Mouse (Mus musculus) kidney, adult 18-20 months (tissue): ENCODE results near the gene Fam71f2.

Source experiments
- DNase-seq: peaks from one replicate; pipeline ENCODE4 v3.0.0; 2021

Gene Fam71f2

GRCm38 (mm10) chr6:29279293-29279692 lies at the start of gene Fam71f2:
TSS of gene Fam71f2 (plus strand) at chr6:29279593.
- no peak for DNase-seq

- no peak for DNase-seq
These were observed 49.0 kb upstream of the Fam71f2 start for GRCm38 (mm10) chr6:29230386-29230785.

GRCm38 (mm10) chr6:29231799-29232198 lies 47.6 kb upstream of the Fam71f2 start:
- no peak for DNase-seq

- no peak for DNase-seq
These were observed 47.1 kb upstream of the Fam71f2 start for GRCm38 (mm10) chr6:29232321-29232720.

GRCm38 (mm10) chr6:29233710-29234109 lies 45.7 kb upstream of the Fam71f2 start:
- DNase-seq: no peak

- no peak for DNase-seq
These were observed 45.1 kb upstream of the Fam71f2 start for GRCm38 (mm10) chr6:29234272-29234671.

- DNase-seq: peak; percentile 54
These were observed 38.6 kb upstream of the Fam71f2 start for GRCm38 (mm10) chr6:29240806-29241205.

- no peak for DNase-seq
These were observed 37.7 kb upstream of the Fam71f2 start for GRCm38 (mm10) chr6:29241697-29242096.

GRCm38 (mm10) chr6:29242265-29242664 lies 37.1 kb upstream of the Fam71f2 start:
- no peak for DNase-seq

- DNase-seq: no peak
These were observed 33.9 kb upstream of the Fam71f2 start for GRCm38 (mm10) chr6:29245272-29246120.

GRCm38 (mm10) chr6:29246183-29246582 lies 33.2 kb upstream of the Fam71f2 start:
- DNase-seq: no peak

GRCm38 (mm10) chr6:29246585-29246984 lies 32.8 kb upstream of the Fam71f2 start:
- DNase-seq: no peak

- no peak for DNase-seq
These were observed 32.3 kb upstream of the Fam71f2 start for GRCm38 (mm10) chr6:29247072-29247471.

- DNase-seq: no peak
These were observed 20.0 kb upstream of the Fam71f2 start for GRCm38 (mm10) chr6:29259418-29259817.

GRCm38 (mm10) chr6:29261831-29262230 lies 17.6 kb upstream of the Fam71f2 start:
- no peak for DNase-seq

GRCm38 (mm10) chr6:29263650-29264455 lies 15.5 kb upstream of the Fam71f2 start:
- no peak for DNase-seq

GRCm38 (mm10) chr6:29264456-29264781 lies 15.0 kb upstream of the Fam71f2 start:
- no peak for DNase-seq

- DNase-seq: no peak
These were observed 12.5 kb upstream of the Fam71f2 start for GRCm38 (mm10) chr6:29266936-29267335.

GRCm38 (mm10) chr6:29269006-29269668 lies 10.3 kb upstream of the Fam71f2 start:
- no peak for DNase-seq

- peak; percentile 13 for DNase-seq
These were observed 8.4 kb upstream of the Fam71f2 start for GRCm38 (mm10) chr6:29270961-29271360.

GRCm38 (mm10) chr6:29272312-29273072 lies 6.9 kb upstream of the Fam71f2 start, which contains the start of gene Hilpda:
TSS of gene Hilpda (plus strand) at chr6:29272488.
- DNase-seq: peak; percentile 93

- no peak for DNase-seq
These were observed 2.6 kb upstream of the Fam71f2 start for GRCm38 (mm10) chr6:29276746-29277145.
